9 mouse cellular contexts compared by ENCODE assay signal in the genomic region with DNA sequence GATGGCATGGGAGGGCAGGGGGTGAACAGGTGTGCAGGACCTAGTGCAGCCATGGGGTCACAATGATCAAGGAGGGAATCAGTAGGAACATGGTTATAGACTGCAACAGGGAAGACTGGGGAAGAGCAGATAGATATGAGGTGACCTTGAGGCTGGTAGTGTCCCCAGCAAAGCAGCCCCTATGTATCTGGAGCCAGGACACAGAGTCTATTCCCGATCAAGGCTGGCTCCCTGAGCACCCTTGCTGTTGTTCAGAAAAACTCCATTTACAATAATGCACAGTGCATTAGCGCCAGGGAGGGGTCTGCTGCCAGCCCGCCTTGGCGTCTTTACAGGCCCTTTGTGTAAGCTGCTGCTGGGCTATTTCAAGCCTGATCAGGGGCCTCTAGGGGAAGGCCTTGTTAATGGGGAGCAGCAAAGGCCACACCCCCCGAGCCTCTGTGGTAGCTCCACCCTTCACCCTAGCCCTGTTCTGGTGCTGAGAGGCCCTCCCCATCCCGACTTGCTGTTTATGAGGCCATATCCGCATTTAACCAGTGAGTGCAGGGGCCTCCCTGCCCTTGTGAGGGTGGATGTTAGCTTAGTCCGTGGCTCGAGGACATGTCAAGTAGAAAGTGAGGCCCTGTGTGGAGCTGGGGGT. TPM values are rescaled to one million over a fixed set of nuclear protein-coding genes. Genes with fewer than 3 reads are reported as not detected.
A peak's percentile ranks its signal among the peaks of the same experiment; 100 is the strongest.
DNase-seq lines count a peak whose midpoint lies in the region; ATAC-seq and TF ChIP-seq lines count a peak whose summit lies in the region.
"Had no signal": no experiment of that assay in that cellular context is flagged by ENCODE, and none has a peak within 500 bp of the region (broad histone marks: within the 10 kb centered on the region; RNA-seq: fewer than 3 reads in every experiment).

No protein-coding gene starts in this region.

- TF ChIP-seq POLR2A in limb, embryonic 14.5 days (IDR thresholded peaks at IDR 0.05; ENCODE audit: borderline replicate concordance, extremely low read depth, insufficient read depth, insufficient read length), result no peak

- peak overlapping the region; percentile 52 for H3K4me2 ChIP-seq in heart, embryonic 14.5 days (ENCODE audit: low read length)
- no peak overlapping the region; the same call in 1 of the 2 replicates for H3K4me2 ChIP-seq in limb, embryonic 14.5 days (replicated peaks; ENCODE audit: low read depth, low read length, severe bottlenecking)

- H3K9me3 ChIP-seq in heart, embryonic 10.5 days, result no peaks in the 10 kb centered on the region
- no peaks in the 10 kb centered on the region for H3K9me3 ChIP-seq in heart, embryonic 14.5 days (ENCODE audit: control insufficient read depth, low read length)
- H3K9me3 ChIP-seq in limb, embryonic 14.5 days (ENCODE audit: control insufficient read depth, low read length), result no peaks in the 10 kb centered on the region

- peaks cover 70% of the 10 kb centered on the region for H3K4me1 ChIP-seq in heart, embryonic 10.5 days
- H3K4me1 ChIP-seq in heart, embryonic 14.5 days (ENCODE audit: control insufficient read depth in 2 of 2, insufficient read depth in 2 of 2, low read length in 2 of 2), result peaks cover 39 to 46% of the 10 kb centered on the region in 2 experiments
- peaks cover 12% of the 10 kb centered on the region for H3K4me1 ChIP-seq in limb, embryonic 14.5 days (ENCODE audit: control insufficient read depth, insufficient read depth, low read length)

- 13% methylated on average over 9 of the region's 9 CpGs for WGBS in heart, embryonic 10.5 days
- WGBS in heart, embryonic 14.5 days, result 7% methylated on average over 9 of the region's 9 CpGs
- 10% methylated on average over 9 of the region's 9 CpGs for WGBS in limb, embryonic 14.5 days

- 0 out of 2 replicates have a peak, but pooled peaks cover under 1% of the 10 kb centered on the region for H3K27me3 ChIP-seq in heart, embryonic 10.5 days (ENCODE audit: insufficient read depth, poor library complexity, severe bottlenecking)
- H3K27me3 ChIP-seq in heart, embryonic 14.5 days (ENCODE audit: control insufficient read depth, insufficient read depth, low read length), result no peaks in the 10 kb centered on the region
- no peaks in the 10 kb centered on the region for H3K27me3 ChIP-seq in limb, embryonic 14.5 days (ENCODE audit: control insufficient read depth, insufficient read depth, low read length)

- H3K9ac ChIP-seq in heart, embryonic 14.5 days (ENCODE audit: low read length), result peak overlapping the region; percentile 64
- no peak overlapping the region for H3K9ac ChIP-seq in limb, embryonic 14.5 days (ENCODE audit: low read depth, low read length, severe bottlenecking)

- ATAC-seq in heart, embryonic 14.5 days (ENCODE audit: insufficient number of reproducible peaks, insufficient read depth, low FRiP score, low read depth), result peak; percentile 88
- ATAC-seq in limb, embryonic 14.5 days (ENCODE audit: low FRiP score, low read depth), result peak; percentile 79
- ATAC-seq in frontal cortex, adult (ENCODE audit: low TSS enrichment), result no peak
- no peak for ATAC-seq in megakaryocyte, adult 5-6 weeks (ENCODE audit: poor library complexity, severe bottlenecking)

- DNase-seq in heart, embryonic 10.5 days (ENCODE audit: low spot score), result peak; percentile 95
- DNase-seq in heart, postnatal 25 days (ENCODE audit: low spot score), result no peak
- peak; percentile 44 for DNase-seq in embryo, embryonic 10.5 days (ENCODE audit: low spot score)
- DNase-seq in limb, embryonic 14.5 days (ENCODE audit: low spot score), result peak; percentile 64
- DNase-seq in frontal cortex, postnatal 25 days (ENCODE audit: low spot score in 2 of 2), result no peak

- intact Hi-C loops in heart, postnatal 25 days (cut with DNase I), result no loop called here

- H3K36me3 ChIP-seq in heart, embryonic 10.5 days, result no peaks in the 10 kb centered on the region
- no peaks in the 10 kb centered on the region for H3K36me3 ChIP-seq in heart, embryonic 14.5 days (ENCODE audit: control insufficient read depth, insufficient read depth, low read length)
- no peaks in the 10 kb centered on the region for H3K36me3 ChIP-seq in limb, embryonic 14.5 days (ENCODE audit: control insufficient read depth, insufficient read depth, low read length)

- peak overlapping the region; percentile 94 for H3K27ac ChIP-seq in heart, embryonic 10.5 days
- H3K27ac ChIP-seq in heart, embryonic 14.5 days (replicated peaks in 1 of 2; ENCODE audit: control insufficient read depth in 1 of 2, insufficient read depth in 1 of 2, low read depth in 2 of 2, low read length in 2 of 2), result peak overlapping the region; percentile 97 to 99
- no peak overlapping the region for H3K27ac ChIP-seq in limb, embryonic 14.5 days (replicated peaks; ENCODE audit: low read depth, low read length)

- H3K4me3 ChIP-seq in heart, embryonic 10.5 days, result peak overlapping the region; percentile 19
- H3K4me3 ChIP-seq in heart, embryonic 14.5 days (ENCODE audit: control insufficient read depth in 1 of 2, insufficient read depth in 1 of 2, low read depth in 1 of 2, low read length in 2 of 2), result peak overlapping the region in 1 of 2 experiments; percentile 4; a peak in 2 of 4 replicates
- H3K4me3 ChIP-seq in limb, embryonic 14.5 days (replicated peaks; ENCODE audit: low read length), result no peak overlapping the region

RNA-seq across cellular contexts. Expression of gene Tekt4, which starts 7.9 kb away (rescaled TPM):
- polyA plus RNA-seq in heart, embryonic 10.5 days (2016; fragmentation: Nextera tagmentation; extraction: Ambion mirVana), result 0.55 and 0.84 TPM in 2 replicates
- total RNA-seq in heart, postnatal 25 days (2021), result not detected
- 0.47 and 0.55 TPM in 2 replicates for polyA plus RNA-seq in heart, embryonic 14.5 days (2014; fragmentation: Nextera tagmentation; extraction: Ambion mirVana)
- polyA plus RNA-seq in limb, embryonic 14.5 days (2012; rRNA removed), result 0.05 and 0.08 TPM in 2 replicates
- polyA plus RNA-seq in limb, embryonic 14.5 days (2014; fragmentation: Nextera tagmentation; extraction: Ambion mirVana), result not detected in 2 replicates
- not detected in 2 replicates for total RNA-seq in megakaryocyte, adult 5-6 weeks (2015)
- total RNA-seq in megakaryocyte, adult 5-6 weeks (2017), result not detected in 2 replicates
- total RNA-seq: liver, adult 2 months had no signal
- polyA plus RNA-seq: liver, adult 2 months had no signal

RNA-seq across cellular contexts. Expression of gene Cacna1h, which starts 28.8 kb away (rescaled TPM):
- 11.1 and 11.8 TPM in 2 replicates for polyA plus RNA-seq in heart, embryonic 10.5 days (2016; fragmentation: Nextera tagmentation; extraction: Ambion mirVana)
- 1 to 10 TPM; 6.9 to 7.3 TPM for total RNA-seq in heart, postnatal 25 days (2021)
- polyA plus RNA-seq in heart, embryonic 14.5 days (2014; fragmentation: Nextera tagmentation; extraction: Ambion mirVana), result 8.8 and 9.9 TPM in 2 replicates
- 58.0 and 73.0 TPM in 2 replicates for polyA plus RNA-seq in limb, embryonic 14.5 days (2012; rRNA removed)
- 6.9 TPM in 2 replicates for polyA plus RNA-seq in limb, embryonic 14.5 days (2014; fragmentation: Nextera tagmentation; extraction: Ambion mirVana)
- 0.05 TPM in 1 of 2 replicates, not detected in the other for total RNA-seq in megakaryocyte, adult 5-6 weeks (2015)
- total RNA-seq in megakaryocyte, adult 5-6 weeks (2017), result not detected in 2 replicates
- total RNA-seq: liver, adult 2 months had no signal

RNA-seq across cellular contexts. Expression of gene Sstr5, which starts 34.7 kb away (rescaled TPM):
- 1.1 and 1.5 TPM in 2 replicates for polyA plus RNA-seq in heart, embryonic 10.5 days (2016; fragmentation: Nextera tagmentation; extraction: Ambion mirVana)
- not detected for total RNA-seq in heart, postnatal 25 days (2021)
- polyA plus RNA-seq in heart, embryonic 14.5 days (2014; fragmentation: Nextera tagmentation; extraction: Ambion mirVana), result 0.16 and 0.18 TPM in 2 replicates
- 0.09 TPM in 2 replicates for polyA plus RNA-seq in limb, embryonic 14.5 days (2012; rRNA removed)
- polyA plus RNA-seq in limb, embryonic 14.5 days (2014; fragmentation: Nextera tagmentation; extraction: Ambion mirVana), result 0.10 TPM in 1 of 2 replicates, not detected in the other
- not detected in 2 replicates for total RNA-seq in megakaryocyte, adult 5-6 weeks (2015)
- not detected in 2 replicates for total RNA-seq in megakaryocyte, adult 5-6 weeks (2017)
- total RNA-seq: liver, adult 2 months had no signal
- polyA plus RNA-seq: liver, adult 2 months had no signal

Comparison
In these comparisons a context has a peak if more than half of its experiments do, and no peak if none do; other contexts are left out.
1. DNase-seq: peak in heart, embryonic 10.5 days (single experiment), embryo, embryonic 10.5 days (single experiment) and limb, embryonic 14.5 days (single experiment); none in heart, postnatal 25 days (single experiment) and frontal cortex, postnatal 25 days (0 of 2).
2. ATAC-seq: peak in heart, embryonic 14.5 days (single experiment) and limb, embryonic 14.5 days (single experiment); none in frontal cortex, adult (single experiment) and megakaryocyte, adult 5-6 weeks (single experiment).